Mouse (Mus musculus): Measurements from ENCODE around the gene Id1. TPM values are rescaled to one million over a fixed set of nuclear protein-coding genes. Genes with fewer than 3 reads are reported as not detected.

The Id1 gene
- polyA plus RNA-seq, 1 experiment from 2014 or later, result 76.1 TPM

DNA sequence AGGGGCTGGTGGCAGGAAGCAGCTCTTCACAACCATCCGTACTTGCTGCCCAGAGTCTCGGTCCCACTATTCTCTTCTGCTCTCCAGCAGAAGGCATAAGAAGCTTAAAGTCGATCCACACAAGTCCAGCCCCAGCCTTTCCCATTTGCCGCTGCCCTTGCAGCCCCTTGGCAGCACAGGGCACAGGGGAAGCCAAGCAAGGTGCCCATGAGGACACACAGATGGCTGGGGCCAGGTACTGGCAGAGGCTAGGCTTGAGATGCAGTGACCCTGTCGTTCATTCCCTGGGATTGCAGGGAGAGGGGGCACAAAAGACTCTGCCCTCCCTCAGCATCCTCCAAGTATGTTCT, 31.8 kb upstream of the Id1 start:
- 80% methylated on average over 5 of the region's 5 CpGs for WGBS
- ATAC-seq, result no peak
- H3K36me3 ChIP-seq (ENCODE audit: control insufficient read depth, insufficient read depth), result peaks cover 62% of the 10 kb centered on the region

DNA sequence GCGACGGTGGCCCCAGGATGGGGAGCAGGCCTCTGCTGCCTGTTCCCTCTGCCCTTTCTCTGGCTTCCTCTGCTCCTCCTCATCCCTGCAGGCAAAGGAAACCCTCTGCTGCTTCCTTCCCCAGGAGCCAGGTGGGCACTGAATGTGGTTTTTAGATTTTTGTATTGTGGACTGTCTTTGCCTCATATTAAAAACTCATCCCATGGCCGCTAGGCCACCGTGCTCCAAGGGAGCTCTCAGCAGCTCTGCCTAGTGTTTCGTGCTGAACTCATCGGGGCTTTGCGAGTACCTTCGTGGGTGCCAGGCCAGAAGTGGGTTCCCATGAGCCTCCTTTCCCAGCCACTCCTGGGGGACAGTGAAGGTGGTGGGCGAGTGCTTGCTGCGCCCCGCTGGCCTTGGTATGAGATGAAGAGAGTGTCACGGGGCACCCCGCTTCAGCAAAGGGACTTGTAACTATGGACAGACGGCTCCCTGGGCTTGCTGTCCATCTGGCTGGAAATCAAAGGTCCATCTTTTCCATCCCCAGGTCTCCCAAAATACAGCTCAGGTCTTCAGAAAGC, 31.2 kb upstream of the Id1 start:
- H3K27me3 ChIP-seq (replicated peaks; ENCODE audit: control insufficient read depth, insufficient read depth, low read length), result no peaks in the 10 kb centered on the region
- H3K9me3 ChIP-seq (ENCODE audit: control insufficient read depth), result no peaks in the 10 kb centered on the region
- peaks cover 58% of the 10 kb centered on the region for H3K36me3 ChIP-seq (ENCODE audit: control insufficient read depth, insufficient read depth)
- WGBS, result 92% methylated on average over 14 of the region's 14 CpGs
- no peak for ATAC-seq
- no peak for TF ChIP-seq CTCF (IDR thresholded peaks at IDR 0.05; ENCODE audit: low read depth)
- no peak overlapping the region for H3K4me2 ChIP-seq (replicated peaks; ENCODE audit: low read depth)
- peaks cover 5% of the 10 kb centered on the region; the same call in 1 of the 2 replicates for H3K4me1 ChIP-seq (replicated peaks; ENCODE audit: control insufficient read depth, insufficient read depth, low read length)
- no peak overlapping the region for H3K9ac ChIP-seq (ENCODE audit: low read depth, low read length)
- no peak overlapping the region for H3K27ac ChIP-seq (ENCODE audit: low read depth, low read length)
- H3K4me3 ChIP-seq (ENCODE audit: low read depth, low read length), result no peak overlapping the region

More for the DNA sequence above, 31.8 kb upstream of the Id1 start:
- Histone ChIP-seq H3K27me3 (replicated peaks; ENCODE audit: control insufficient read depth, insufficient read depth, low read length) (no peaks in the 10 kb centered on the region), H3K27ac (ENCODE audit: low read depth, low read length) (no peak overlapping the region), H3K4me3 (ENCODE audit: low read depth, low read length) (no peak overlapping the region), H3K4me1 (replicated peaks; ENCODE audit: control insufficient read depth, insufficient read depth, low read length) (peaks cover 5% of the 10 kb centered on the region; the same call in 1 of the 2 replicates), H3K9ac (ENCODE audit: low read depth, low read length) (no peak overlapping the region), H3K4me2 (replicated peaks; ENCODE audit: low read depth) (no peak overlapping the region), H3K9me3 (ENCODE audit: control insufficient read depth) (no peaks in the 10 kb centered on the region)
- TF ChIP-seq CTCF (IDR thresholded peaks at IDR 0.05; ENCODE audit: low read depth), result no peak

DNA sequence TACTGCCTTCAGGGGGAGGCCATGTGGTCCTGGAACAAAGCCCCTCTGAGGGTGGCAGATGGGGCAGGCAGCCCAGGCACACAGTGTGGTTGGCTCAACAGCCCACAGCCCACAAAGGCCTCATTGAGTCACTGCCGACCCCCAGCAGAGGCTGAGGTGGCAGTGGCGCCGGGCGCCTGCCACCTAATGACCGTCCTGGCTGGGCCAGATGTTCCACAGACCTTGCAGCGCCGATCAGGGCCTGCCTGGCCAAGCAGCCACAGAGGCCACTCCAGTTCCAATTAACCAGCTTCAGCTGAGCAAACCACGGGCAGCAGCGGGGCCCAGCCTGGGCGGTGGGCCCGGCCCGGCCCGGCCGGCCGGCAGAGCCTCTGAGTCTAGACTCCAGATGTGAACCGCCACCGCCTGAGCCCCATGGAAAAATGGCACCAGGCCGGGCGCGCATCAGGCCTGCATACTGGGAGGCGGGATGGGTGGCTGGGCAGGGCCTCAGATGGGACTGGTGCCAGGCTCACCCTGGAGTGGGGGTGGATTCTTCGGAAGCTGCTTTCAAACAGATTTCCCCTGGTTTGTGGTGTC, 30.0 kb upstream of the Id1 start:
- H3K36me3 ChIP-seq (ENCODE audit: control insufficient read depth, insufficient read depth), result peaks cover 47% of the 10 kb centered on the region
- H3K4me3 ChIP-seq (ENCODE audit: low read depth, low read length), result no peak overlapping the region
- peaks cover 5% of the 10 kb centered on the region; the same call in 1 of the 2 replicates for H3K4me1 ChIP-seq (replicated peaks; ENCODE audit: control insufficient read depth, insufficient read depth, low read length)
- H3K27ac ChIP-seq (ENCODE audit: low read depth, low read length), result peak overlapping the region; percentile 41; the same call in 1 of the 2 replicates
- H3K9me3 ChIP-seq (ENCODE audit: control insufficient read depth), result no peaks in the 10 kb centered on the region
- H3K27me3 ChIP-seq (replicated peaks; ENCODE audit: control insufficient read depth, insufficient read depth, low read length), result no peaks in the 10 kb centered on the region
- no peak overlapping the region for H3K4me2 ChIP-seq (replicated peaks; ENCODE audit: low read depth)
- no peak overlapping the region for H3K9ac ChIP-seq (ENCODE audit: low read depth, low read length)
- TF ChIP-seq CTCF (IDR thresholded peaks at IDR 0.05; ENCODE audit: low read depth), result no peak
- no peak for ATAC-seq
- 83% methylated on average over 22 of the region's 22 CpGs for WGBS

DNA sequence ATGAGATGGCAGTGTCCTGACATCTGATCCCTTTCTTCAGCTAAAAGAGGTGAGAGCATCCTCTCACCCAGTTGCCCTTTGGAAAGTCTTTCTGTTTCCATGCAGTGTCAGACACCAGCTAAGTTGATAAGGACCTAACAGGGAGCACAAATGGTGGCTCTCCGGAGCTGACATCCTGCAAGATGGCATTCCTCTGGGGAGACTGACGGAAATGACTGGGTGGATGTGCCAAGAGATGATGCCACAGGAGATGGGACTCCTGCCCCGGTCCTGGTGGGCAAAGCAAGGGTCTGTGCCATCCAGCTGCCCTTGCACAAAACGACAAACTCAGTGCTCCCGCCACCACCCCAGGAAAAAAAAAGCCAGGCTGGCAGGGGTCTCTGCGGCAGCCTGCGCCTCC, 28.9 kb upstream of the Id1 start:
- no peak for ATAC-seq
- Histone ChIP-seq H3K36me3 (ENCODE audit: control insufficient read depth, insufficient read depth) (peaks cover 35% of the 10 kb centered on the region), H3K4me2 (replicated peaks; ENCODE audit: low read depth) (peak overlapping the region; percentile 79), H3K9me3 (ENCODE audit: control insufficient read depth) (no peaks in the 10 kb centered on the region), H3K27ac (ENCODE audit: low read depth, low read length) (peak overlapping the region; percentile 92), H3K4me3 (ENCODE audit: low read depth, low read length) (peak overlapping the region; percentile 43), H3K27me3 (replicated peaks; ENCODE audit: control insufficient read depth, insufficient read depth, low read length) (no peaks in the 10 kb centered on the region), H3K4me1 (replicated peaks; ENCODE audit: control insufficient read depth, insufficient read depth, low read length) (peaks cover 5% of the 10 kb centered on the region; the same call in 1 of the 2 replicates), H3K9ac (ENCODE audit: low read depth, low read length) (peak overlapping the region; percentile 61)
- TF ChIP-seq CTCF (IDR thresholded peaks at IDR 0.05; ENCODE audit: low read depth), result no peak
- WGBS, result 20% methylated on average over 7 of the region's 7 CpGs

DNA sequence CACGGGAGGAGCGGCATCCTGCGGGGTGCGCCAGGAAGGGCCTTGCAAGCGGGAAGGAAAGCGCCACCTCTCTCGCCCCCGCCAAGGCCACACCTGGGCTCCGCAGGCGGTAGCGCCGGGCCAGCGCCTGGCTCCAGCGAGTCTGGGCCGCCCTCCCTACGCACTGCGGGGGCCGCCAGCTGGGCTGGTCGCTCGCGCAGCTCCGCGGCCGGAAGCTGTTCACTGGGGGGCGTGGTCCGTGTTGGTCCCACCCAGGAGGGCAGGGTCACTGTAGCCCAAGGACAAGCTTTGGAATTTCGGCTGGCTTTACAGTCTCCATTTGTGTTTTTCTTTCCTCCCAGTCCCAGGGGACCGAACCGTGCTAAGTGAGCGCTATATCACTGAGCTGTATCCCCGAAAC, 28.4 kb upstream of the Id1 start:
- Histone ChIP-seq H3K9ac (ENCODE audit: low read depth, low read length) (peak overlapping the region; percentile 61), H3K4me3 (ENCODE audit: low read depth, low read length) (peak overlapping the region; percentile 43), H3K27ac (ENCODE audit: low read depth, low read length) (peak overlapping the region; percentile 92), H3K4me2 (replicated peaks; ENCODE audit: low read depth) (peak overlapping the region; percentile 79), H3K4me1 (replicated peaks; ENCODE audit: control insufficient read depth, insufficient read depth, low read length) (peaks cover 5% of the 10 kb centered on the region; the same call in 1 of the 2 replicates), H3K27me3 (replicated peaks; ENCODE audit: control insufficient read depth, insufficient read depth, low read length) (no peaks in the 10 kb centered on the region), H3K9me3 (ENCODE audit: control insufficient read depth) (no peaks in the 10 kb centered on the region), H3K36me3 (ENCODE audit: control insufficient read depth, insufficient read depth) (peaks cover 34% of the 10 kb centered on the region)
- 9% methylated on average over 31 of the region's 31 CpGs for WGBS
- ATAC-seq, result peak; percentile 86
- TF ChIP-seq CTCF (IDR thresholded peaks at IDR 0.05; ENCODE audit: low read depth), result no peak

DNA sequence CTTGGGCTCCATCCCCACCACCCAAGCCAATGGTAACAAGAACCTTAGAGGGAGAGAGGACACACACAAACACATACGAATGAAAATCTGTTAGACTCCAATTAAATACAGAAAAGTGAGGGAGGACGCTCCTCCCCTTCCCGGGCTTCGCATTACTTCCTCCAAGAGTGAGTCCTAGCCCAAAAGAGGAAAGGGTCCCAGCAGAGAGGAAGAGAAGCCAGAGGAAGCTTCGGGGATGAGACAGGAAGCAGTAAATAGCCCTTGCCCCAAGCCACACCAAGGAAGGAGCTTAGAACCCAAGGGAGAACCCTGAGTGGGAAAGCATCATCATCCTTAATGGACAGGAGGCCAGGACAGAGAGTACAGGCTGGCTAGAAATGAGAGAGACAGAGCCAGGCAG, 27.0 kb upstream of the Id1 start:
- H3K4me1 ChIP-seq (replicated peaks; ENCODE audit: control insufficient read depth, insufficient read depth, low read length), result peaks cover 5% of the 10 kb centered on the region; the same call in 1 of the 2 replicates
- no peak overlapping the region for H3K4me3 ChIP-seq (ENCODE audit: low read depth, low read length)
- ATAC-seq, result no peak
- H3K27me3 ChIP-seq (replicated peaks; ENCODE audit: control insufficient read depth, insufficient read depth, low read length), result no peaks in the 10 kb centered on the region
- H3K36me3 ChIP-seq (ENCODE audit: control insufficient read depth, insufficient read depth), result peaks cover 21% of the 10 kb centered on the region
- 85% methylated on average over 5 of the region's 5 CpGs for WGBS
- TF ChIP-seq CTCF (IDR thresholded peaks at IDR 0.05; ENCODE audit: low read depth), result no peak
- no peak overlapping the region for H3K4me2 ChIP-seq (replicated peaks; ENCODE audit: low read depth)
- H3K9ac ChIP-seq (ENCODE audit: low read depth, low read length), result no peak overlapping the region
- no peaks in the 10 kb centered on the region for H3K9me3 ChIP-seq (ENCODE audit: control insufficient read depth)
- no peak overlapping the region for H3K27ac ChIP-seq (ENCODE audit: low read depth, low read length)
